23 mouse cellular contexts compared by ENCODE assay signal in genomic region chr1:80025863-80026616, GRCm38 (mm10).
A peak's percentile ranks its signal among the peaks of the same experiment; 100 is the strongest.
DNase-seq lines count a peak whose midpoint lies in the region; ATAC-seq and TF ChIP-seq lines count a peak whose summit lies in the region.
"Had no signal": no experiment of that assay in that cellular context is flagged by ENCODE, and none has a peak within 500 bp of the region (broad histone marks: within the 10 kb centered on the region; RNA-seq: fewer than 3 reads in every experiment).

No protein-coding gene starts in this region.

- no peaks in the 10 kb centered on the region for H3K9me3 ChIP-seq in midbrain, embryonic 11.5 days (ENCODE audit: control insufficient read depth, low read length)
- H3K9me3 ChIP-seq in midbrain, postnatal 0 days (ENCODE audit: low read length): no peaks in the 10 kb centered on the region
- H3K9me3 ChIP-seq: embryonic facial prominence, embryonic 15.5 days; forebrain, embryonic 12.5 days; heart, embryonic 12.5 days; hindbrain, embryonic 12.5 days had no signal

- no peak overlapping the region for H3K4me3 ChIP-seq in midbrain, embryonic 11.5 days (ENCODE audit: low read depth, low read length)
- H3K4me3 ChIP-seq in midbrain, postnatal 0 days (ENCODE audit: low read depth, low read length): no peak overlapping the region
- H3K4me3 ChIP-seq: embryonic facial prominence, embryonic 15.5 days; erythroblast, embryonic 14.5 days; forebrain, embryonic 12.5 days; heart, embryonic 12.5 days; hindbrain, embryonic 12.5 days had no signal

- no peaks in the 10 kb centered on the region for H3K4me1 ChIP-seq in midbrain, embryonic 11.5 days (ENCODE audit: control insufficient read depth, insufficient read depth, low read length)
- H3K4me1 ChIP-seq in midbrain, postnatal 0 days (ENCODE audit: insufficient read depth, low read length): 0 out of 2 replicates have a peak, but pooled peaks cover 4% of the 10 kb centered on the region
- H3K4me1 ChIP-seq: embryonic facial prominence, embryonic 15.5 days; hindbrain, embryonic 12.5 days had no signal

- no peaks in the 10 kb centered on the region for H3K36me3 ChIP-seq in midbrain, embryonic 11.5 days (ENCODE audit: control insufficient read depth, insufficient read depth, low read length)
- no peaks in the 10 kb centered on the region for H3K36me3 ChIP-seq in midbrain, postnatal 0 days (ENCODE audit: insufficient read depth, low read length)
- H3K36me3 ChIP-seq: embryonic facial prominence, embryonic 15.5 days; forebrain, embryonic 12.5 days; heart, embryonic 12.5 days; hindbrain, embryonic 12.5 days had no signal

- no peak overlapping the region for H3K27ac ChIP-seq in midbrain, embryonic 11.5 days (ENCODE audit: low read depth, low read length)
- H3K27ac ChIP-seq in midbrain, postnatal 0 days (ENCODE audit: low read depth, low read length): no peak overlapping the region
- H3K27ac ChIP-seq: embryonic facial prominence, embryonic 15.5 days; forebrain, embryonic 12.5 days; hindbrain, embryonic 12.5 days had no signal

- 90% methylated on average over 4 of the region's 4 CpGs for WGBS in midbrain, embryonic 11.5 days
- 93% methylated on average over 4 of the region's 4 CpGs for WGBS in midbrain, postnatal 0 days
- WGBS in large intestine, adult 2 months: 54% methylated on average over 4 of the region's 4 CpGs

- no peak overlapping the region for H3K9ac ChIP-seq in midbrain, embryonic 11.5 days (ENCODE audit: low read length)
- no peak overlapping the region for H3K9ac ChIP-seq in midbrain, postnatal 0 days (replicated peaks; ENCODE audit: low read length, poor library complexity, severe bottlenecking)
- H3K9ac ChIP-seq: embryonic facial prominence, embryonic 15.5 days; forebrain, embryonic 12.5 days; heart, embryonic 12.5 days; hindbrain, embryonic 12.5 days had no signal

- no peak overlapping the region for H3K4me2 ChIP-seq in midbrain, embryonic 11.5 days
- no peak overlapping the region for H3K4me2 ChIP-seq in midbrain, postnatal 0 days (ENCODE audit: low read depth, low read length, poor library complexity, severe bottlenecking)
- H3K4me2 ChIP-seq: embryonic facial prominence, embryonic 15.5 days; forebrain, embryonic 12.5 days; heart, embryonic 12.5 days; hindbrain, embryonic 12.5 days had no signal

- no peak for ATAC-seq in midbrain, embryonic 11.5 days (ENCODE audit: low FRiP score)
- no peak for ATAC-seq in midbrain, postnatal 0 days (ENCODE audit: low FRiP score)
- no peak for ATAC-seq in erythroid progenitor cell, adult 5-6 weeks (replicated peaks; ENCODE audit: low FRiP score, poor library complexity, severe bottlenecking)
- ATAC-seq: forebrain, embryonic 16.5 days; hindbrain, embryonic 16.5 days; inflammation-experienced regulatory T-cells, adult 6 months; intestine, postnatal 0 days had no signal

- H3K27me3 ChIP-seq in midbrain, embryonic 11.5 days (ENCODE audit: control insufficient read depth, insufficient read depth, low read length): no peaks in the 10 kb centered on the region
- no peaks in the 10 kb centered on the region for H3K27me3 ChIP-seq in midbrain, postnatal 0 days (ENCODE audit: insufficient read depth, low read length)
- H3K27me3 ChIP-seq: CH12.LX; embryonic facial prominence, embryonic 15.5 days; heart, embryonic 12.5 days; hindbrain, embryonic 12.5 days had no signal

- no peak for TF ChIP-seq CTCF in midbrain, postnatal 0 days (IDR thresholded peaks at IDR 0.05)

- peak; percentile 39 for DNase-seq in midbrain, embryonic 11.5 days (ENCODE audit: low spot score, missing footprints)
- no peak for DNase-seq in midbrain, postnatal 0 days (ENCODE audit: low spot score)
- peak; percentile 11 for DNase-seq in NIH3T3 (ENCODE audit: low read depth)
- DNase-seq in large intestine, adult 2 months (ENCODE audit: low read depth, low spot score): peak; percentile 31
- no peak for DNase-seq in kidney, adult 8-10 months
- DNase-seq in adrenal gland, postnatal 25 days: no peak
- DNase-seq in thymus, postnatal 25 days: no peak
- DNase-seq: adrenal gland, adult 8-10 months; cerebellum, adult 18-20 months; cerebellum, adult 9-11 months; embryo, embryonic 11 days; gastrocnemius, postnatal 10 days had no signal

Comparison
In these comparisons a context has a peak if more than half of its experiments do, and no peak if none do; other contexts are left out.
1. DNase-seq: peak in midbrain, embryonic 11.5 days (single experiment), NIH3T3 (single experiment) and large intestine, adult 2 months (single experiment); none in midbrain, postnatal 0 days (single experiment), kidney, adult 8-10 months (0 of 2), adrenal gland, postnatal 25 days (single experiment) and thymus, postnatal 25 days (single experiment).